Mouse (Mus musculus) ovary, postnatal 10 days (tissue): ENCODE measurements at regions not wholly inside any gene's neighbourhood (a gene's known extent, or its start where the extent isn't known, plus 50 kb on each side); places are given as distances from the start of the nearest gene placed in this dataset.

Source experiments
- DNase-seq: peaks from one replicate; pipeline ENCODE4 v3.0.0; 2022; ENCODE audit warnings: low spot score

GRCm38 (mm10) chr7:70972023-70972400, 379.3 kb downstream of the Gm10295 start:
- DNase-seq = no peak

GRCm38 (mm10) chr7:70971323-70972022, 379.8 kb downstream of the Gm10295 start:
- DNase-seq = no peak

- no peak for DNase-seq
Observed at GRCm38 (mm10) chr7:70952318-70952959, 398.8 kb downstream of the Gm10295 start.

GRCm38 (mm10) chr7:70948281-70948680, 403.0 kb downstream of the Gm10295 start:
- no peak for DNase-seq

GRCm38 (mm10) chr7:70946260-70946659, 405.0 kb downstream of the Gm10295 start:
- DNase-seq = no peak

GRCm38 (mm10) chr7:70930911-70931310, 420.4 kb downstream of the Gm10295 start:
- no peak for DNase-seq

- DNase-seq = no peak
Observed at GRCm38 (mm10) chr7:70929935-70930334, 421.4 kb downstream of the Gm10295 start.

GRCm38 (mm10) chr7:70928001-70928400, 423.3 kb downstream of the Gm10295 start:
- no peak for DNase-seq

- DNase-seq = no peak
Observed at GRCm38 (mm10) chr7:70917016-70917415, 434.3 kb downstream of the Gm10295 start.

GRCm38 (mm10) chr7:70908921-70909320, 442.4 kb downstream of the Gm10295 start:
- no peak for DNase-seq

- DNase-seq = no peak
Observed at GRCm38 (mm10) chr7:70891700-70892099, 459.6 kb downstream of the Gm10295 start.

- no peak for DNase-seq
Observed at GRCm38 (mm10) chr7:70880496-70880895, 470.8 kb downstream of the Gm10295 start.

GRCm38 (mm10) chr7:70874393-70874792, 476.9 kb downstream of the Gm10295 start:
- no peak for DNase-seq

- no peak for DNase-seq
Observed at GRCm38 (mm10) chr7:70870841-70871534, 480.3 kb downstream of the Gm10295 start.

- DNase-seq = no peak
Observed at GRCm38 (mm10) chr7:70869125-70869524, 482.2 kb downstream of the Gm10295 start.

GRCm38 (mm10) chr7:70859957-70860356, 491.3 kb downstream of the Gm10295 start:
- DNase-seq = no peak

- no peak for DNase-seq
Observed at GRCm38 (mm10) chr7:70850726-70851125, 484.2 kb upstream of the Nr2f2 start.

- DNase-seq = no peak
Observed at GRCm38 (mm10) chr7:70848016-70848776, 481.7 kb upstream of the Nr2f2 start.

GRCm38 (mm10) chr7:70847450-70847993, 481.0 kb upstream of the Nr2f2 start:
- no peak for DNase-seq

- no peak for DNase-seq
Observed at GRCm38 (mm10) chr7:70846076-70846475, 479.5 kb upstream of the Nr2f2 start.

GRCm38 (mm10) chr7:70840142-70840541, 473.6 kb upstream of the Nr2f2 start:
- DNase-seq = no peak

- no peak for DNase-seq
Observed at GRCm38 (mm10) chr7:70839190-70839589, 472.7 kb upstream of the Nr2f2 start.
